Mouse (Mus musculus) brown adipose tissue, adult 24 weeks (tissue): ENCODE data around the gene Kdelr2. TPM values are rescaled to one million over a fixed set of nuclear protein-coding genes. Genes with fewer than 3 reads are reported as not detected.
A peak's percentile ranks its signal among the peaks of the same experiment; 100 is the strongest.
"Not testable (repeated sequence)": the region's sequence is repeated elsewhere in the genome, so short reads cannot be mapped to it uniquely, and the experiment has no call there.

Source experiments
- H3K27ac ChIP-seq: fragments of 200-500 bp; replicated peaks from 2 replicates; pipeline ENCODE4 v1.5.1; 2012; ENCODE audit warnings: low read depth, mild to moderate bottlenecking, low read length
- H3K4me1 ChIP-seq: fragments of 200-500 bp; 2 replicates; pipeline ENCODE4 v1.6.1; 2012; ENCODE audit warnings: low read length, mixed read lengths; ENCODE audit not compliant: control insufficient read depth, insufficient read depth, insufficient read length
- H3K4me3 ChIP-seq: fragments of 200-500 bp; 2 replicates; pipeline ENCODE4 v1.5.1; 2012; ENCODE audit warnings: low read depth, mild to moderate bottlenecking, low read length, moderate library complexity; ENCODE audit not compliant: insufficient read depth
- polyA plus RNA-seq: library from polyadenylated mRNA; stranded (reverse); fragments of >200 nt; gene quantifications from 2 replicates; pipeline ENCODE4 v1.2.4, GENCODE M21; 2012; ENCODE audit not compliant: missing spikeins, insufficient read depth, insufficient read length

The Kdelr2 gene
- polyA plus RNA-seq, 1 experiment, result 28.9 TPM

DNA sequence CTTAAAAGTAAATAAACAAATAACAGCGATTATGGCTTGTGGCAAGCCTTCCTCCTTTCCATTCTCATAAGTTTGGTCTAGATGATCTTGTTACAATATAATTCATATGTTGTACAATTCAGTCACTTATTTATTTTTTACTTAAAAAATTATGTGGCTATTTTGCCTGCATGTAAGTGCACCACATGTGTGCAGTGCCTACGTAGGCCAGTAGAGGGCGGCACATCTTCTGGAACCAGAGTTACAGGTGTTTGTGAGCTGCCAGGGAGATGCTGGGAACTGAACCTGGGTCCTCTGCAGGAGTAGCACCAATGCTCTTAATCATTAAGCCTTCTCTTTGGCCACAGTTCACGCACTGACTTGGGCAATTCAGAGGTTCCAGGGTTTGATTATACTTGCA is 27.5 kb upstream of the Kdelr2 start:
- Histone ChIP-seq H3K27ac (no peak overlapping the region), H3K4me1 (no peaks in the 10 kb centered on the region), H3K4me3 (no peak overlapping the region)

DNA sequence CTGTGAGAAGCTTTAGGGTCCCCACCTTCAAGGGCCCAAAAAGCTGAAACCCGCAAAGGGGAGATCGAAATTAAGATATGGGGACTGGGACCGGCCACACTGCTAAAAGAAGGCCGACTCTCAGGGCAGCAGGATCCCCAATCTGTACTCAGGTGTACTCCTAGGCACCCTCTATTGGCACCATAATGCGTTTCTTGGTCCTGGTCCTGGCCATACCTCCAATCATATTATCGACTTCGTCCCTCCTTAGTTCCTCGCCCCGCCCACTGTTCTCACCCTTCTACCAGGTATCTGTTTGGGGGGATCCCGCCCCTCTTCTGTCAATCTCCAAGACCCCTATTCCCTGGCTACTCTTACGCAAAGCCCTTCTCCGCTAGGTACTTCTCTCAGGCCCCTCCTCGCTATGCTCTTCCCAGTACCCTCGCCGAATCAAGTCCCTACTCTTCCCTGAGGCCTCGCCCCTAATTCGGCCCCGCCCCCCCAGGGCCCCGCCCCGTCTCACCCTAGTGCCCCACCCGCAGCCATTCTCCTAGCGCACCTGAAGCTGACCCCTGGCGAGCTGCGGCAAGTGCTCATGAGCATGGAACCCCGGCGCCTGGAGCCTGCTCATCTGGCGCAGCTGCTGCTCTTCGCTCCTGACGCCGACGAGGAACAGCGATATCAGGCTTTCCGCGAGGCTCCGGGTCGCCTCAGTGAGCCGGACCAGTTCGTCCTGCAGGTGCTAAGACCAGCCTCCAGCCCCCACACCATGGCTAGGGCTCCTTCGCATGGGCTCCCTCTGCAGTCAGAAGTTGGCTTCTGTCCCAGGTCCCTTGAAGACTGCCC is 16.6 kb upstream of the Kdelr2 start:
- 0 out of 2 replicates have a peak overlapping the region, but pooled peaks have one; percentile 5 for H3K4me3 ChIP-seq
- no peaks in the 10 kb centered on the region; the same call in 1 of the 2 replicates for H3K4me1 ChIP-seq
- H3K27ac ChIP-seq, result no peak overlapping the region

DNA sequence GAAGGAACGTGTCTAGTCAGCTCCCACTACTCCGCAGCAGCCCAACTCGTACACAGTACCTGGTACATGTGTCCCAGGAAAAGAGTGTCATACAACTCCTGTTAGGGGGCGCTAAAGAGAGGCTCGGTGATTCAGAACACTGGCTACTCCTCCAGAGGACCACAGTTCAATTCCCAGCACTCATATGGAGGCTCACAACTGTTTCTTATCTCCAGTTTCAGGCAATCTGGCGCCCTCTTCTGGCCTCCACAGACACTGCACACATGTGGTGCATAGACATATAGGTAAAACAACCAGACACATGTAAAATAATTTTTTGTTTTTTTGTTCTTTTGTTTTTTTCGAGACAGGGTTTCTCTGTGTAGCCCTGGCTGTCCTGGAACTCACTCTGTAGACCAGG is 9.5 kb upstream of the Kdelr2 start:
- H3K27ac ChIP-seq, result no peak overlapping the region
- no peak overlapping the region for H3K4me3 ChIP-seq
- H3K4me1 ChIP-seq, result no peaks in the 10 kb centered on the region

DNA sequence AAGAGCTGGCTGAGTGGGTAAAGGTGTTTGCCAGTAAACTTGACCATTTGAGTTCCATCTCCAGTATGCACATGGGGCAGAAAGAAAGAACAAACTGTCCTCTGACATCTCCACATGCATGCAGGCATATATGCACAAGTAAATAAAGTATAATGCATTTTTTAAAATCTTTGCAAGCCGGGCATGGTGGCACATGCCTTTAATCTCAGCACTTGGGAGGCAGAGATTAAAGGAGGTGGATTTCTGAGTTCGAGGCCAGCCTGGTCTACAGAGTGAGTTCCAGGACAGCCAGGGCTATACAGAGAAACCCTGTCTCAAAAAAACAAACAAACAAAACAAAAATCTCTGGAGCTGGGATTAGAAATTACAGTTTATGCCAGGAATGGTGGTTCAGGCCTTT is 8.7 kb upstream of the Kdelr2 start:
- H3K4me3 ChIP-seq, H3K27ac ChIP-seq: not testable (repeated sequence)

DNA sequence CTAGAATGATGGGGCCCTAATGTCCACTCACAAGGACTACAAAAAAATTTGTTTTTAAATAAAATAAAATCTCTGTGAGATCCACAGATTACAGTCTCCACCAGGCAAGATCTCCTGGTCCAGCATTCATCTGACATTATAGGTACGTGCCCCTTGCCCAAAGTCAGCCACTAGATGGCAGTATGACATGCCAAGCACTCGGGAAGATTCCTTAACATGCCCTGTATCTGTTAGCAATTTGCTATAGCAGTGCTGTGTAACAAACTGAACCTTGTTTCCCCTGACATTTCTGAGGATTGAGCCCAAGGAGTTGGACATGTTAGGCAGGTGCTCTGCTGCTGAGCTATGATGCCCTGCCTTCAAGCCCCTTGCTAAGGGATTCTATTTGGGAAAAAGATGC is 8.0 kb upstream of the Kdelr2 start:
- no peak overlapping the region for H3K27ac ChIP-seq
- H3K4me3 ChIP-seq, result no peak overlapping the region
- H3K4me1 ChIP-seq, result no peaks in the 10 kb centered on the region

More for the DNA sequence above, 8.7 kb upstream of the Kdelr2 start:
- H3K4me1 ChIP-seq, result not testable (repeated sequence)

DNA sequence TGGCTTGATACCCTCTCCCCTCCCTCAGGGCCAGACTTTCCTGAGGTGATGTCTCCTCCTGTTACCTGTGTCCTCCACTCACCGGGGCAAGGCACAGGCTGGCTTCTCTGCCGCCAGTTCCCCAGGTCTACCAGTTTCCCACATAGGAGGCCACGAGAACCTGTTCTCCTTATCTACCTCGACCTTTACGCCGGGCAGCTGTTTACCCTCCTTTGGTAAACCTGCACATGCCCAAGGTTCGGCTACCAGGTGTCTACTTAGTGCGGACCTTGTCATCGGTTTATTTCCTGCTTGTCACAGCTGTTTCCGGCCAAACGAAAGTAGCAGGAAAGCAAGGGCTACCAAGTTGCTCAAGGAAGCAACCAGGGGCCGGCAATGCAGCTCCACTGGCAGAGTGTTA is 3.1 kb upstream of the Kdelr2 start:
- H3K27ac ChIP-seq, result no peak overlapping the region
- H3K4me1 ChIP-seq, result peaks cover 9% of the 10 kb centered on the region
- no peak overlapping the region for H3K4me3 ChIP-seq

DNA sequence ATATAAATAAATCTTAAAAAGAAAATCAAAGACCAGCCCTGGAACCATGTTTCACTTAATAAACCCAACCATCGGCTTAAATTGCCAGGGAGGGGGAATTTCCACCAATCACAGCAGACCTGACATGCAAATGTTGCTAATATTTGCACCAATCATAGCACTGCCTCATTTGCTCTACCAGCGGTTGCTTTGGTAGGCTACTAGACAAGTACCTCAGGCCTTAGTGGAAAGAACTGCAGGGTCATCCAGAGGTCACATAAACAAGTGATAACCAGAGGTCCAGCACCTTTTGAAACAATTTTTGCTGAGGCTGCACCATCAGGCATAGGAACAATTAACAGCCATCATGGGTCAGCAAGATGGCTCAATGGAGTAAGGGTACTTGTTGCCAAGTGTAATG is 2.1 kb upstream of the Kdelr2 start:
- H3K4me3 ChIP-seq, result no peak overlapping the region
- H3K27ac ChIP-seq, result no peak overlapping the region
- H3K4me1 ChIP-seq, result peaks cover 9% of the 10 kb centered on the region

DNA sequence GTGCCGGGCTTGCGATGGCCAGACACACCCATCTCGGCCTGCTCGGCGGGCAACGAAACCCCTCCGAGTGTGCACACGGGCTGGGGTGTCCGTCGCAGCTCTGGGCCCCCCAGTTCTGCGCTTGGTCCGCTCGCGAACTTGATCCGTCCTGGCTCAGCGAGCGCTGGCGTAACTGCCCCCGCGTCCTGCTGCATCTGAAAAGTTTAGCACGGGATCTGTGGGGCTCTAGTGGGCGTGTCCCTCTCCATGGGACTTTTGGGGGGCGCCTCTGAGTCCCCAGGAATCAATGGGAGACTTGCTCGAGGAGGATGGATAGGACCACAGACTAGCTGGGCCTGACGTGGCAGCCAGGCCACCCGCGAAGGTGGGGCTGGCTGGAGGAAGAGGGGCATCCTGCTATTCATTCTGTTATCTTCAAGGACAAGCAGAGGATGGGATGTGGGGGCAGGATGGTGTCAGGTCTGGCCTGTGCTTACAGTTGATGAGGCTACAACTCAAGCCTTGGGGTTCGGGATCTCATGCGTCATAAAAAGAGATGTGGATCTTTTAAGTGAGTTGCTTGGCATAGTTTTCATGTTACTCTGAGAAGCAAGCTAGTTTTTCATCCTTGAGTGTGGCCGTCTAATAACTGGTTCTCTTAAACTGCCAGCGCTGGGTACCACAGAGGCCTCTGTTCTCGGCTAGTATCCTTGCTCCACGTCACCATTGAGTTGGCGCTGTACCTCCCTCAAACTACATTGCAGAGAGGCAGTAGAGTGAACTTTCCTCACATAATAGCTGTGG is 701 bp downstream of the Kdelr2 start:
- Histone ChIP-seq H3K4me1 (peaks cover 9% of the 10 kb centered on the region), H3K27ac (peak overlapping the region; percentile 79), H3K4me3 (peak overlapping the region; percentile 99)

DNA sequence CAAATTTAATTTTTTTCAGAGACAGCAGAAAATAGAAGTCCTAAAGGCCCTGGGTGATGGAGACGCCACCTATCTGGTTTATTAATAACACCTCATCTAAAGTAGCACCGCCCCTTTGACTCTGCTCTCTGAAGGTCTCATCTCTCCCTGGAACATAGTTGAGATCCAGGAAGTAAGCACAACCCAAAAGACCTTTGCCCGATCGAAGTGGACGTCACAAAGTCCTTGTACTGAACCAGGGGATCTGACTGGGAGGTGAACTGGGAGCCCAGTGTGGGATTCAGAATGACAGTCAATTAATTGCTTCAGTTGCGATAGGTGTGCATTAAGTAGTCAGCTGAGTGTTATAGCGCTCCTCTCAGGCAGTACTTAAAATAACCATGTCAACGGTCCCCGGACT is 1.6 kb downstream of the Kdelr2 start:
- H3K4me3 ChIP-seq, result no peak overlapping the region
- peaks cover 9% of the 10 kb centered on the region for H3K4me1 ChIP-seq
- no peak overlapping the region for H3K27ac ChIP-seq

DNA sequence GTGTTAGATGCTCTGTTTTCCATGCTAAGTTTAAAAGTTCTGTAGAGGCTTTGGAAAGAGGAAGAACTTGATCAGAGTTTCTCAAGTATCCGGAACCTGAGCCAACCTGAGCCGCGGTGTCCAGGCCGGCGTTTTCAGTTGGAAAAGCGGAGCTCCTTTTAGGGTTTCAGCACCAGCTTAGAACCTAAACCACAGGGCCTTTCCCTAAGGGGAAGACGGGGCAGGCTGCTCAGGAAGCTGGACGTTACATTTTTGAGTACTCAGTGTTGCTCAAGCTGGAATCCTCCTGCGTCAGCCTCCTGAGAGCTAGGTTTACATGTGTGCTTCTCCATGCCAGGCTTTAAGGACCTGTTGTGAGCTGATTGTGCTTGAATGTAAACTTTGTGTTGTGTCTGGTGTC is 2.9 kb downstream of the Kdelr2 start:
- Histone ChIP-seq H3K27ac (no peak overlapping the region), H3K4me3 (no peak overlapping the region), H3K4me1 (peaks cover 9% of the 10 kb centered on the region)

DNA sequence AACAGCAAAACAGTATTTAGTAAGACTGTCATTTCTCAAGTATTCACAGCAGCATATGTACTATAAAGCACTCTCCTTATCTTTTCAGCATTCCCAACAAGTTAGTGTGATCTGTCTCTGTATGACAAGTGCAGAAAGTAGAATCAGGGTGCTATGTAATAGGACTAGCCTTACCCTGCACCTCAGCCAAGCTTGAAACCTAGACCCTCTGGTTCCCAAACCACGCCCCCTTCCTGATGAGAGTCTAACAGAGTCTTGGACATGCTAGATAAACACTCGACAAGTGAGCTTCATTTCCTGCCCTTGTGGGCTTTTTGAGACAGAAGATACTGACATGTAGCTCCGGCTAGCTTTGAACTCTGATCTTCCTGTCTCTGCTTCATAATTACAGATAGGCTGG is 5.6 kb downstream of the Kdelr2 start:
- H3K27ac ChIP-seq, result no peak overlapping the region
- no peak overlapping the region for H3K4me3 ChIP-seq
- H3K4me1 ChIP-seq, result peaks cover 9% of the 10 kb centered on the region

DNA sequence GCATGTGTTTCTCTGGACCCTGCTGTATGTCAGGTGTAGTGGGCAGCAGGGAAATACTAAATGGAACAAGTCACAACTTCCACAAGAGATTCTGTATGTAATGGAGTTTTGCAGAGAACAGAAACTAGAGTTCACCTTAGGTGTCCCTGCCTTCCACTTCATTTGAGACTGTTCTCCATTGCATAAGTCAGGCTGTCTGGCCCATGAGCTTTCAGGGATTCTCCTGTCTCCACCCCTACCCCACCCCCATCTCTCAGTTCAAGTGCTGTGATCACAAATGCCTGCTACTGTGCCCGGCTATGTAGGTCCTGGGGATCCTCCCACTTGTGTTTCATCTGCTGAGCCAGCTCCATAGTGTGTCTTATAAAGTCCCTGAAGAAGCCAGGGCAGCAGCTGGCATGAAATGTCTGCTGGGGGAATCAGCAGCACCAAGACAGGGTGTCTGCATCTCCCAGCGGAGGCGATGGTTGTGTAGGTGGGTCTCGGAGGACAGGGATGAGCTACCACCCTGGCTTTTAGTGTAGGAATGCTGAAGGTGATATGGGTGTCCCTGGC is 7.3 kb downstream of the Kdelr2 start:
- Histone ChIP-seq H3K4me1 (no peaks in the 10 kb centered on the region; the same call in 1 of the 2 replicates), H3K27ac (no peak overlapping the region), H3K4me3 (no peak overlapping the region)

DNA sequence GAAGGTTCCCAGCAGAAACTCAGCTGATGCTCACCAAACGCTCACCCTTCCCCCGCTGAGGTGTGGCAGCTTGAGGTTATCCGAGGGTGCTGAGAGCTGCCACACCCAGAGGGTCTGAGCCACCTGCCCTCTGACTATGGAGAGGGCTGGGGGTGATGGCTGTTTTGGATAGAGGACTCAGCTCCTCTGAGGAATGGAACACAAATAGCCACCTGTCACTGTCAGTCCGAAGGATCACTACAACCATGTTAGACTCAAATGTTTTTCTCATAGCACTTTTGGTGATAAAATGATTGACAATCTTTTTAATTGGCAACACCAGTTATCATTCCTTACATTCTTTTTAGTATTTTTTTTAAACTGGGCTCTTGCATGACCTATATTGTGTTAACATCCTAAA is 17.8 kb downstream of the Kdelr2 start:
- H3K4me3 ChIP-seq, result no peak overlapping the region

DNA sequence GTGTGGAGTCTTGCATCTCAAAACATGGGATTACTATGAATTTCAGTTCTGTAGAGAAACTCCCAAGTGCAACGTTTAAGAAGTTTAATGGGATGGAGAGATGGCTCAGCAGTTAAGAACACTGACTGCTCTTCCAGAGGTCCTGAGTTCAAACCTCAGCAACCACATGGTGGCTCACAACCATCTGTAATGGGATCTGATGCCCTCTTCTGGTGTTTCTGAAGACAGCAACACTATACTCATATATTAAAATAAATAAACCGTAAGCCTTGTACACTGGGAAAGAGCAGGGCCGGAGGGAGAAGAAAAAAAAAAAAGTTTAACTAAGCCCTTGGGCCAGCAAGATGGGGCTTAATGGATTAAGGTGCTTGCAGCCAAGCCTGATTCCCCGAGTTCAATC is 19.4 kb downstream of the Kdelr2 start:
- Histone ChIP-seq H3K27ac (no peak overlapping the region), H3K4me3 (no peak overlapping the region), H3K4me1 (no peaks in the 10 kb centered on the region)

More for the DNA sequence above, 17.8 kb downstream of the Kdelr2 start:
- H3K27ac ChIP-seq, result no peak overlapping the region
- H3K4me1 ChIP-seq, result no peaks in the 10 kb centered on the region

DNA sequence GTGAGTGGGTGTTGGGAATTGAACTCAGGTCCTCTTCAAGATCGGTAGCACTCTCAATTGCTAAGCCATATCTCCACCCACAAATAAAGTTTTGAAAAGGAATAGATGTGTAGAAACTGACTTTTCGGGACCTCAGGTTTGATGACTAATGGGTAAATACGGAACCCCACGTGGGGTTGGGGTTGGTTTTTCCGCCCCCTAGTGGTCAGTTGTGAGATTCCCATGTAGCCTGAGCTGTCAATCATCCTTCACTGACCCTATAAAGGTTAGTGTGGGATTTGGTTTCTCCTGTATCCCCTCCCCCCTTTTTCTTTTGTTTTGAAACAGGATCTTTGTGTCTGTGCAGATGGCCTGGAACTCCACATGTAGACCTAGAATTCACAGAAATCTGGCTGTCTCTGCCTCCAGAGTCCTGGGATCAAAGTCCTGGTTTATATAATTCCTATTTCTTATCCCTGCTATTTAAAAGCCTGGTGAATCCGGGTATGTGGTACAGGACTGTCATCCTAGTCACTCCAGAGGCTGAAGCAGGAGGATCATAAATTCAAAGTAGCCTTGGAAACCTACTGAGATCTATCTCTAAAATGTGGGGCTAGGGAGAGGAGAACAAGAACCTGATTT is 20.4 kb downstream of the Kdelr2 start:
- no peaks in the 10 kb centered on the region for H3K4me1 ChIP-seq
- no peak overlapping the region for H3K27ac ChIP-seq
- H3K4me3 ChIP-seq, result no peak overlapping the region
